Mouse (Mus musculus): Measurements from ENCODE around the gene Gm20481. TPM values are rescaled to one million over a fixed set of nuclear protein-coding genes. Genes with fewer than 3 reads are reported as not detected.
"Not testable (repeated sequence)": the region's sequence is repeated elsewhere in the genome, so short reads cannot be mapped to it uniquely, and the experiment has no call there.

Gm20481 gene
- not detected for total RNA-seq (2021)
- long read RNA-seq, experiment 1, partial matches to known transcripts, result 0 of 1 reads
- long read RNA-seq, experiment 1, other reads (novel, unspliced or antisense), result 1 of 1 reads
- long read RNA-seq, experiment 2, result 0 reads

- not testable (repeated sequence) for DNase-seq (ENCODE audit: low spot score in 2 of 2); H3K27ac ChIP-seq; H3K4me3 ChIP-seq
Measured at GRCm38 (mm10) chr17:34969822-34970221, at the start of gene Gm20481. Gm20481 (plus strand) TSS chr17:34969912.

GRCm38 (mm10) chr17:34922939-34923338, 46.8 kb upstream of the Gm20481 start:
- Histone ChIP-seq H3K4me3 (no peak overlapping the region), H3K27ac (no peak overlapping the region)
- no peak for DNase-seq (ENCODE audit: low spot score in 2 of 2)
- TF ChIP-seq CTCF (conservative IDR thresholded peaks at IDR 0.05), result peak; percentile 58

DNA sequence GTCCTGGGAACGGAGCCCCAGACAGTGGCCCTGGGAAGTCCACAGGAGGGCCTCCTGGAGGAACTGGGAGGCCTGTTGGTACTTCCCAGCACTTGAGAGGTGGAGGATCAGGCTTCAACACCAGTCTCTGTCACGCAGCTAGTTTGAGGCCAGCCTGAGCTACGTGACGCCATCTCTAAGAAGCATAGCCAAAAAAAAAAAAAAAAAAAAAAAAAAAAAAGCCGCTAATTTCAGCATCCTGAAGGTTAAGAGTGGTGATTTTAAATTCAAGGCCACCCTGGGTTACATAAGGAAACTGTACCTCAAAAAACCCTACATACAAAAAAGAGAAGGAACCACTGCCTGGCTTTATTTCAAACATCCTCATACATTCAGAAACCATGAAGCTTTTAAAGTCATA, 45.5 kb upstream of the Gm20481 start:
- no peak for TF ChIP-seq CTCF (conservative IDR thresholded peaks at IDR 0.05)
- DNase-seq (ENCODE audit: low spot score in 2 of 2), result no peak
- no peak overlapping the region for H3K4me3 ChIP-seq
- no peak overlapping the region for H3K27ac ChIP-seq

- no peak for TF ChIP-seq CTCF (conservative IDR thresholded peaks at IDR 0.05)
- peak overlapping the region; percentile 51; the same call in 1 of the 2 replicates for H3K27ac ChIP-seq
- DNase-seq (ENCODE audit: low spot score in 2 of 2), result no peak
- no peak overlapping the region for H3K4me3 ChIP-seq
Measured at GRCm38 (mm10) chr17:34927306-34928019, 42.2 kb upstream of the Gm20481 start.

DNA sequence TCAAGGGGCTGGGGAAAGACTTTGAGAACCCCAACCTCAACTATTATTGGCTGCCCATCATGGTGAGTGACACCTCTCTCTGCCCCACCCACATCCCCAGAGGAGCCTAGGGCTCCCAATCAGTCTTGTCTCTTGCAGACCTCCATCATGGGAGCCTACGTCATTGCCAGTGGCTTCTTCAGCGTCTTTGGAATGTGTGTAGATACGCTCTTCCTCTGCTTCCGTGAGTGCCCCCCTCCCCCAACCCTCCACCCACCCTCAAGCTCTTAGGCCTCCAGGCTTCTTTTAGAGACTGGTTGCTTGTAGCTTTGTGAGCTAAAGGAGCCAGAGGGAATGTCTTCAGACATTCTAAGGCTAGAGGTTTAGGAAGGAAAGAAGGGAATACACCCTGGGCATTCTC, 40.9 kb upstream of the Gm20481 start:
- Histone ChIP-seq H3K4me3 (no peak overlapping the region), H3K27ac (no peak overlapping the region)
- no peak for DNase-seq (ENCODE audit: low spot score in 2 of 2)
- TF ChIP-seq CTCF (conservative IDR thresholded peaks at IDR 0.05), result no peak

DNA sequence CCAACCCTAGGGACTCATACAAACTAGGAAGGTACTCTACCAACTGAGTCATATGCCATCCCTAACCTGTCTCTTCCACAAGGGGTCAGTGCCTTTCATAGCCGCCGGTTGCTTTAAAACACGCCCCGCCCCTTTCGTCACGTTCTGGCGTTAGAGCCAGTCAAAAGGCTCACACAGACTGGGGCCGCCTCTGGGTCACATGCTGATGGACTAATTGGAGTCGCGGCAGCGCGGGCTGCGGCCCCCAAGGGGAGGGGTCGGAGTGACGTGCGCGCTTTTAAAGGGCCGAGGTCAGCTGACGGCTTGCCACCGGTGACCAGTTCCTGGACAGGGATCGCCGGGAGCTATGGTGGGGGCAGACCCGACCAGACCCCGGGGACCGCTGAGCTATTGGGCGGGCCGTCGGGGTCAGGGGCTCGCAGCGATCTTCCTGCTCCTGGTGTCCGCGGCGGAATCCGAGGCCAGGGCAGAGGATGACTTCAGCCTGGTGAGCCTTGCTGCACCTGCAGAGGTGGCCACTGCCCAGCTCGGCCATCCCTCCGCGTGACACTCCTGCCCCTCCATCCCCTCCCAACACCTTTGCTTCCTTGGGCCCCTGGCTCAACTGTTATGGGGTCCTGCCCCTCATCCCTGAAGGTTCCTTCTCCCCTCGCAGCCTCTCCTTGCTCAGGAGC, 38.5 kb upstream of the Gm20481 start, which contains the start of gene Neu1:
Gene Neu1 (plus strand): TSS at position 193 of the 674 bp plus-strand sequence.
- Histone ChIP-seq H3K27ac (peak within 1 kb of the TSS; percentile 89), H3K4me3 (peak within 1 kb of the TSS; percentile 96)
- peak; percentile 88 for TF ChIP-seq CTCF (conservative IDR thresholded peaks at IDR 0.05)
- peak; percentile 98 to 99 for DNase-seq (ENCODE audit: low spot score in 2 of 2)

- DNase-seq (ENCODE audit: low spot score in 2 of 2), result peak in 1 of 2 experiments; percentile 24
- no peak for TF ChIP-seq CTCF (conservative IDR thresholded peaks at IDR 0.05)
- Histone ChIP-seq H3K4me3 (peak overlapping the region; percentile 96), H3K27ac (peak overlapping the region; percentile 89)
Measured at GRCm38 (mm10) chr17:34931735-34932098, 38.0 kb upstream of the Gm20481 start.

DNA sequence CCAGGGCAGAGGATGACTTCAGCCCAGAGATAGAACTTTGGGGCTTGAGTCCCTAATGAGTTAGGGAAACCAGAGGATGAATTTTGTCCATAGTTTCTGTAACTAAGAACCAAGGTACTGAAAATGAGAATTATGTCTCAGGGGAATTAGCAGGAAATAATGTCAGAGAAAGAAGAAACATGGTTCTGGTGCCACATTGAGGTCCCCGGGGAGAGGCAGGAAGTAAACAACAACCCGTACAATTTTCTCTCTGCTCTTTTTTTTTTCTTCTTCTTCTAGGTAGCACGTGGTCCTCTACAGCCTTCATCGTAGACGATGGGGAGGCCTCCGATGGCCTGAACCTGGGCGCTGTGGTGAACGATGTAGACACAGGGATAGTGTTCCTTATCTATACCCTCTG, 37.4 kb upstream of the Gm20481 start:
- peak overlapping the region; percentile 89; the same call in 1 of the 2 replicates for H3K27ac ChIP-seq
- no peak for TF ChIP-seq CTCF (conservative IDR thresholded peaks at IDR 0.05)
- peak overlapping the region; percentile 96 for H3K4me3 ChIP-seq
- DNase-seq (ENCODE audit: low spot score in 2 of 2), result no peak

DNA sequence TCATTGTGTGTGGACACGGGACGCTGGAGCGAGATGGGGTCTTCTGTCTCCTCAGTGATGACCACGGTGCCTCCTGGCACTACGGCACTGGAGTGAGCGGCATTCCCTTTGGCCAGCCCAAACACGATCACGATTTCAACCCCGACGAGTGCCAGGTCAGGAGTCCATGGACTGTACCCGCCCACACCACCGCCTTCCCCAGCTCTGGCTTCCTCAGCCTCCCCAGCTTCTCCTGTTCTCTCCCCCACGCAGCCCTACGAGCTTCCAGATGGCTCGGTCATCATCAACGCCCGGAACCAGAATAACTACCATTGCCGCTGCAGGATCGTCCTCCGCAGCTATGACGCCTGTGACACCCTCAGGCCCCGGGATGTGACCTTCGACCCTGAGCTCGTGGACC, 35.7 kb upstream of the Gm20481 start:
- TF ChIP-seq CTCF (conservative IDR thresholded peaks at IDR 0.05), result no peak
- no peak overlapping the region for H3K4me3 ChIP-seq
- peak in 1 of 2 experiments; percentile 24 for DNase-seq (ENCODE audit: low spot score in 2 of 2)

GRCm38 (mm10) chr17:34934830-34935229, 34.9 kb upstream of the Gm20481 start:
- no peak for DNase-seq (ENCODE audit: low spot score in 2 of 2)
- no peak overlapping the region for H3K27ac ChIP-seq
- TF ChIP-seq CTCF (conservative IDR thresholded peaks at IDR 0.05), result no peak
- H3K4me3 ChIP-seq, result no peak overlapping the region

More for the DNA sequence above, 35.7 kb upstream of the Gm20481 start:
- peak overlapping the region; percentile 47; the same call in 1 of the 2 replicates for H3K27ac ChIP-seq

GRCm38 (mm10) chr17:34937960-34938505, 31.7 kb upstream of the Gm20481 start:
- TF ChIP-seq CTCF (conservative IDR thresholded peaks at IDR 0.05), result no peak
- H3K4me3 ChIP-seq, result no peak overlapping the region
- DNase-seq (ENCODE audit: low spot score in 2 of 2), result no peak
- no peak overlapping the region for H3K27ac ChIP-seq

GRCm38 (mm10) chr17:34941344-34942041, 28.2 kb upstream of the Gm20481 start:
- Histone ChIP-seq H3K4me3 (peak overlapping the region; percentile 35), H3K27ac (no peak overlapping the region)
- TF ChIP-seq CTCF (conservative IDR thresholded peaks at IDR 0.05), result no peak
- no peak for DNase-seq (ENCODE audit: low spot score in 2 of 2)
